Mouse (Mus musculus): Measurements from ENCODE around the gene Gucy2e. TPM values are rescaled to one million over a fixed set of nuclear protein-coding genes. Genes with fewer than 3 reads are reported as not detected.
A peak's percentile ranks its signal among the peaks of the same experiment; 100 is the strongest.

Gene Gucy2e
- total RNA-seq, 2 experiments from 2014 or later: not detected

DNA sequence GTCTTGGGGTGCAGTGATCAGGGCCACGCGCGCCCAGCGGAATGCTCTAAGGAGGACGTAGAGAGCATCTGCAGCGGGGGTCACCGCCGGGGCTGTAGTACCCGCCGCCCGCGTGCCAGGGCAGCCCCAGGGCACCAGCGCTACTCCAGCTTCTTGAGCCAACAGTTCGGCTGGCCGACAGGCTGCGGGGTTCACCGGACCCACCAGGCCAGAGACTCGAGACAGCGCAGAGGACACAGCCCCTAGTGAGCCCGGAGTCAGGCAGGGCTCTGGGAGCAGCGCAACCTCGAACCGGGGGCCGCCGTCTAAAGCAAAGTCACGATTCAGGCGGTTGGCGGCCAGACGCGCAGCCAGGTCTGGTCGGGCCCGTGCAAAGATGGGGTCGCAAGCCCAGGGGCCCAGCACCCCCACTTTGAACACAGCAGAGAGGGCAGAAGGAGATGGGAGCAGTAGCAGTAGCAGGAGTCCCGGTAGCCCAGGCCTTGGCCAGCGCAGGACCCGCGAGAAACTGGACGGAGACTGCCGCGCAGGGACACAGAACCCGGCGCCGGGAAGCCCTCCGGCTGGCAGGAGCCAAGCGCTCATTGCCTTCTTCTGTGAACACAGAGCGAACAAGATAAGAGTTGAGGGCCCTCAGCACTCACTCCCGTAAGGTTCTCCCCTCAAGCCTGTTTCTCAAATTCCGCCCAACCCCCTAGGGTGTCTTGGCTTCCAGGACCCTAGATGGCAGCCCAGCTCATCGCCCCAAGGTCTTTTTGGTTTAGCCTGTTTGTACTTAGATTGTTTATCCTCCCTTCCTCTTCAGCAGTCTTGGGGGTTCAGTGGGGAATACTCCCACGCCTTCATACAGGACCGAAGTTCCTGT, 543 bp downstream of the Gucy2e start:
- no peak for DNase-seq

DNA sequence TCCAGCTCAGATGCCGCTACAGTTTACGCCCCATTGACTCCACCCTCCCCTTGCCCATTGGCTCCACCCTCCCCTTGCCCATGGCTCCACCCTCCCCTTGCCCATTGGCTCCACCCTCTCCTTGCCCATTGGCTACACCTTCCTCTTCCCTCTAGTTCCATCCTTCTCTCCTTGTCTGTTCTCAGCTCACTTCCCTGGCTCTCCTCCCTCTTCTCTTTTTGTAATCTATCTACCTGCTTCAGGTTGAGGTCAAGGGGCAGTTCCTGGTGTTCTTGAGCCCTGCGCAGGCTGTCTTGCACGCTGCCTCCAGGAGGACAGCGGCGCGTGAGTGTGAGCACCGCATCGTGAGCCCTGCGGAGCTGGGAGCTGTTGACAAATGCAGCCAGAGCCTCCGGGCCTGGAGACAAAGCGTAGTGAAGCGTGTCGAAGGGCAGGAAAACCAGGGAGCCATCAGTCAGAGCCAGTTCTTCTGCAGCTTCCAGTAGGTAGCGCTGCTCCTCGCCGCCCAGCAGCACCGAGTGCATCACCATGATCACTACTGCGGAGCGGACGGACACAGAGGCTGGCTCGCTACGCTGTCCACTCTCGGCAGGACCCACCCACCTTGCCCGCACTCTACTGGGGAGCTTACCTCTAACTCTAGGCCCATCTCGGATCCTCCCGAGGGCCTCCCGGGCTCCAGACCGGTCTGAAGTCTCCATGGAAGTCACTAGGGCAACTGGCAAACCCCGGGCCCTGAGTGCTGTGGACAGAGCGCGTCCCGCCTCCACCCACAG, 1.4 kb downstream of the Gucy2e start:
- peak; percentile 45 for DNase-seq

- DNase-seq: no peak
Measured at GRCm38 (mm10) chr11:69233141-69233540, 3.7 kb downstream of the Gucy2e start.

DNA sequence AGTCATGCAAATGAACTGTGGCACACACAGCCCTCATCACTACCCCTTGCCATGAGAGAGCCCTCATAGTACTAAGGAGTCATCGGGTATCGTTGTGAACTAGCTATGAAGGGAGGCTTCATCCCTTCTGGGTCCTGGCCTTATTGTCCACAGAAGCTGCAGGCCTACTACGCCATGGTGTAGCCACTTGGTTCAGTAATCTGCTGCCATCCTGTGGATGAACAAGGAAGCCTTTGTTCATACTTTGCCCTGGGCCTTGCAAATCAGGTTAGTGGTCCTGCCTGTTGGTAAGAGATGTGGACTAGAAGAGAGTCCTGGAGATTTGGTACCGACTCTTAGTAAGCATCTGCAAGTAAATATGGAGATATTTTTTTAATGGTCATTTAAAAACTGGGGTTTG, 6.4 kb downstream of the Gucy2e start:
- no peak for DNase-seq

DNA sequence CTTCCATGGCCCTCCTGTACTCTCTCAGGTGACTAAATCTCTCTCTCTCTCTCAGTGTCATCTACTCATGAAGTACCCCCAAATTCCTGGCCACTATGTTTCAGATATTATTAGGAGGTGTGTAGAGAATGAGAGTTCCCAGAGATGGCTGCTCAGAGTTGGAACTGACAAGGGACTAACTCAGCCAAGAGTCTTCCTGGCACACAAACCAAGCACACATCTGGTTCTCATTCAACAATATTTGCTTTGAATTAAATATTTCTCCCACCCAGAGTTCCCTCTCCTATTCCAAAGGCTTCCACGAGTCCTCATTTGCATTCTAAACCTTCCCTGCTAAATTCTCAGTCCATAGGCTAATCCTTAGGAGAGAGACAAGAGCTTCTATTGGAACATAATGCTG, 11.1 kb downstream of the Gucy2e start:
- DNase-seq: no peak

DNA sequence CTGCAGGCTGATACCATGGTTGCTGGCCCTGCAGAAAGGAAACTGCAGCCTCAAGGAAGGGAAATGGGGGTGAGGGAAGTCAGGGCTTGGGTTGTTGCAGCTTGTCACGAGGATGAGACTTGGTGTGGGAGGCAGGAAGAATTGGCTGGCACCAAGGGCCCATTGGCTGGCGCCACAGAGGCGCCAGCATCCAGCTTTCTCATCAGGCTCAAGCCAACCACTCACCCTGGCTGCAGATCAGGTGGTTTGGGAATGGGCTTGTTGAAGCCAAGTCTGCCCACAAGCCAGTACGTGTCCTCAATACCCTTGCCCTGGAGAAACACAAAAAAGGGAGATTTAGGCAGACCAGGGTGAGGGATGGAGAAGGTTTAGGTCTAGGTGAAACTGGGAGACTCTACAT, 13.7 kb downstream of the Gucy2e start:
- DNase-seq: no peak

GRCm38 (mm10) chr11:69221070-69221469, 15.8 kb downstream of the Gucy2e start:
- no peak for DNase-seq

DNA sequence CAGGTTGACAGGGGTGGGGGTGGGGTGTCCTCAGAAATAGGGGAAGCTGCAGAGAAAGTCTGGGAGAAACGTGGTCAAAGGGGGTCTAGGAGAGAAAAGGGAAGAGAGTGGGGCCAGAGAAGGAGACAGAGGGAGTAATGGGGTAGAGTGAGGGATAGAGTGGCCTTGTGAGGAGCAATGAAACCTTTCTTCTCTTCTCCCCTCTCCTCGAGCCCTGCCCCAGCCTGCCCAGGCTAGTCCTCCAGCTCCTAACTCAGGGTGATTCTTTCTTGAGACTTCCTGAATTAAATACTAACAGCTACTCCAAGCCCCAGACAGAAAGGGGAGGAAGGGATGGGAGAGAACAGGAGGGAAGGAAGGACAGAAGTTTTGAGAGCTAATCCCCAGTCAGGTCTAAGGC, 18.2 kb downstream of the Gucy2e start:
- DNase-seq: no peak

- no peak for DNase-seq
Measured at GRCm38 (mm10) chr11:69217411-69217810, 19.4 kb downstream of the Gucy2e start.

GRCm38 (mm10) chr11:69211431-69211830, 25.4 kb downstream of the Gucy2e start:
- DNase-seq: no peak

GRCm38 (mm10) chr11:69202469-69203230, 34.2 kb downstream of the Gucy2e start:
- no peak for DNase-seq

DNA sequence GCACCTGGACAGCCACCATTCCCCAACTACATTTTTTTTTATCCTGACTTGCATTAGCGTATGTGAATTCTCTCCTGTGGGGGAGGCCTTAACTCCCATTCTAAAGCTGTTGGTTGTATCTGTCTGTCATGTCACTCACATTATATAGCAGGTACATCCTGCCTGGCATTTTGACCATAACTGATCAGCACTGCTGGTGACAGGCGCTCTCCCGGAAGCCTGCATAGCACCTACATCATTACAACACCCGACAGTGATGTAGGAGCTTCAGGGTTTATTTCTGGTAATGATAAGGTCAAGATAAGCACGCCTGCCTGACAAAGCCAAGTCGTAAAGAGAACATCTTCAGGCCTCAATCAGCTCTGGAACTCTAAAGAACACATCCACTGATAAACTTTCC, 36.6 kb downstream of the Gucy2e start:
- DNase-seq: no peak

DNA sequence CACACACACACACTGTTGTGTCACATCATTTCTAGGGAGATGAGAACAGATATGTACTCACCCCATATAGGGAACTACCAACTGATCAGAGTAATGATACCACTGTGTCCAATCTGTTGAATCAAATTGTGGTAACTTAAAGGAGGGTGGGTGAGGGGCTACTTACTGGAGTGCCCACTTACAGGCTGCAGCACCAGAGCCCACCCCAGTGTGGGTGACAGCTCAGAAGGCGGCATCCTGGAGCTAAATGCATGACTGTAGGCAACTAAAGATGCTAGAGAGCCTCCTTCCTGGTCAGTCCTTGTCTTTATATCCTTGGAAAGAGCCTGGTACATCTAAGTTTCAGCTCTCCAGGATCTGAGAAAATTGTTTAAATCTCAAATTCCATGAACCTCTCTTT, 37.6 kb downstream of the Gucy2e start:
- DNase-seq: no peak

DNA sequence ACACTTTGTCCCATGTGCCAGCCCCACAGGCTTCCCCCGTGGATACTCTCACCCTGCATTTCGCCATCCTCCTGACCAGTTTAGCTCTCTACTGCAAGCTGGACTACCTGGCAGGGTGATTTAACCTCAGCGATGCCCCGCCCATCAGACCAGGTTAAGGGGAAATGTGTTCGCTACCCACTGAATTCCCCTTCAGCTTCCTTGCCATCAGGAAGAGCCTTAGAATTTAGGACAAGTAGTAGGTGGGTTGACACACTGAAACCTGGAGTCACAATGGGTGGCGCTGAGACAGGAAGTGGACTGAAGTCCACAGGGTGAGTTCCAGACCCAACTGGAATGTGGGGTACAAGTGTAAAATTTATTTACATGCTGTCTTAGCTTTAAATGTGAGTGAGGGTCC, 39.1 kb downstream of the Gucy2e start, which contains the start of gene Alox8:
Gene Alox8, minus strand, starts transcription at position 101 of the 400 bp plus-strand sequence.
- DNase-seq: no peak

DNA sequence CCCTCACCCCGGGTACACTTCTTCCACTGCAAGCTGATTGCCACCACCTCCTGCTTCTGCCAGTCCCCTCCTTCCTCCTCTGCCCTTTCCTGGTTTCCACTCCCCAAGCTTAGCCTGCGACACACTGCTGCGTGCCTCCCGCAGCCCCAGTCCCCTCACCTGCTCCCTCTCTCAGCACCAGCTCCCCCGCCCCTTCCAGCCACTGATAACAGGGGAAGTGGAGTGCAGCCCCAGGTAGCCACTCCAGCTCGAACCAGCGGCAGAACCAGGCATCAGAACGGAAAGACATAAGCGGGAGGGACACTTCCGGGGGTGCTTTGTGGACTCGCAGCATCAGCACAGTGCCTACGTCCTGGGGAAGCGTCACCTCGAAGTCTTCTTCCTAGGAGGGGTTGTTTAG, 39.6 kb downstream of the Gucy2e start:
- DNase-seq: no peak

DNA sequence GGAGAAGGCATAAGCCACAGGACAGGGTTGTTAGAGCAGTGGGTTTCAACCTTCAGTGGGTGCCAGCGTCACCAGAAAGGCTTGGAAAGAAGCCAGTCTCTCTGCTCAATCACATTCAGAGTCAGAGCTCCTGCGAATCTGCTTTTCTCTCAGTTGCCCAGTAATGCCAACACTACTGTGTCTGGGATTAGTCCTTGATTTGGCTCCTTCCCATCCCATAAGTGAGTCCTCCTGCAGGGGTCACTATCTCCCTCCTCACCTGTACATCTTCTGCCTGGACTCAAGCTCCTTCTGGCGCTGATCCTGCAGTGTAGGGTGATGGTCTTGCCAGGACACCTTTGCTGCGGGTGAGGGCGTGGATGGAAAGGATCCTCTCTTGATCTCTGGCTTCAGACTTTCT, 40.1 kb downstream of the Gucy2e start:
- no peak for DNase-seq

DNA sequence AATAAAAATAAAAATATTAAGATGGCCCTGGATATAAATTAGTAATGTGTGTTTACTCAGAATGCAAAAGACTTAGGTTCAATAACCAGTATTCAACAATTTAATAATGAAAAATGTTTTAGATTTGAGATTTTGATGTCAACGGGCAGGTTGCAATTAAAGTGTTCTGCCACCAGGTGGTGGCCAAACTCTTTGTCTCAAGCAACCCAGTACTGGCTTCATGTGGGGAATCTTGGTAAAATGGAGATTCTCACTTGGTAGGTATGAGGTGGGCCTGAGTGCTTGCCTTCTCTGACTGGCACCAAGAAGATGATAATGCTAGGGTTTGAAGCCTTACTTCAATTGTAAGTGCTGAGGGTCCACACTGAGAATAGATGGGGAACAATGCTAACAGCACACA, 44.0 kb downstream of the Gucy2e start:
- no peak for DNase-seq

DNA sequence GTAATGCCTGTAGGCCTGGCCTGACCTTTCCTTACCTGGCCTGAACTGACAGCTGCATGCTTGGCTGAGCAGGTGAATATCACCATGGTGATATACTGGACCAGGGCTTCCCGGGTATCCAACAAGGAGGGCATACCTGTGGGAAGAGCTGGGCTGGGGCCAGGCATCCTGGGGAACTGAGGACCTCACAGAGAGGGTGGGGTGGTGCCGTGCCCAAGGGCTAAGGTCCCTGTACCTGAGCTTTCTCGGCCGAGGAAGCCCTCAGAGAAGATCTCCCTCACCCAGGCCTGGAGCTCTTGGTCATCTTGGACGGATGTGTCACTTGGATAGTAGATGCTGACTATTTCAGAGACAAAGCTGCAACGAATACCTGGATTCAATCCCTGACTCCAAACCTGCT, 50.9 kb downstream of the Gucy2e start:
- no peak for DNase-seq

- DNase-seq: no peak
Measured at GRCm38 (mm10) chr11:69185031-69185430, 51.8 kb downstream of the Gucy2e start.

DNA sequence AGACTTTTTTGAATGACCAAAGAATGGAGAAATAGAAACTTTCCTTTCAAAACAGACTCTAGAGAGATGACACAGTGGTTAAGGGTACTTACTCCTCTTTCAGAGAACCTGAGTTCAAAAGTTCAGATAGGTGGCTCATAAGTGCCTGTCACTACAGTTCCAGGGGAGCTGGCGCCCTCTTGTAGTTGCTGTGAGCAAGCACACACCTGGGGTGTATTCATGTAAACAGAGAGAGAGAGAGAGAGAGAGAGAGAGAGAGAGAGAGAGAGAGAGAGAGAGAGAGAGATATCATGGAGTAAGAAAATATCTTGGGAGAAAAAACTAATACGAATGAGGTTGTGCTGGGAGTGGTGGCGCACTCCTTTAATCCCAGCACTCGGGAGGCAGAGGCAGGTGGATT, 56.7 kb downstream of the Gucy2e start:
- no peak for DNase-seq

GRCm38 (mm10) chr11:69179512-69179911, 57.3 kb downstream of the Gucy2e start:
- DNase-seq: no peak

DNA sequence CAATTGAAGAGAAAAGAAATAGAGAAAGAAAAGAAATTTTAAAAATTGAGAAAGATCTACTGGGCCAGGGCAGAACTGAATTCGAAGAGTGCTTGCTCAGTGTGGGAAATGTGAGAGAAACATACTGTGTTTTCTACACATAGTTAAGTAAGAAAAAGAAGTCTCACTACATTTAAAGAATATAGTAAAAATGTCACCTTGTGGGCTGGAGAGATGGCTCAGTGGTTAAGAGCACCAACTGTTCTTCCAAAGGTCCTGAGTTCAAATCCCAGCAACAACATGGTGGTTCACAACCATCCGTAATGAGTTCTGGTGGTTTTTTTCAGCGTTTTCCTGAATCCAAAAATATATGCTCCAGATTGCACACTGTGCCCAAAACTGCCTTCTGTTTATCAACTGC, 58.3 kb downstream of the Gucy2e start:
- no peak for DNase-seq

DNA sequence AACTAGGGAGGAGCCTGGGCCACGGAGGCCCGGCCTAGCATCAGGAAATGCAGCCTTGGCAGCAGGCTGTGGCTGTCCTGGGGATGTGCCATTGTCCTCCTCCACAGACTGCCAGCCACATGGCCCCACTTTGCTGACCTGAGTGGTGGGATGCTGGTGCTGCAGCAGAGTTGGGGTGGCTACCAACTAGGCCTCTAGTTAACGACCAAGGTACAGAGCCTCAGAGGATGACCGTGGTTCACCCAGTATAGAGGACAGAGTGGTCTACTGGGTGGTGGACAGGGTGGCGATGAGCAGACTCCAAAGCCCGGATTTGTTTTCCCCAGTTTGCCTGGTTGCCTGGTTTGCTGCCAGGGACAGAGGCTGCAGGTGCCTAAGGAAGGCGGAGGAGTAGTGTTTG, 62.1 kb downstream of the Gucy2e start:
- DNase-seq: no peak
